Mouse (Mus musculus): ENCODE data around the gene Med27. TPM values are rescaled to one million over a fixed set of nuclear protein-coding genes. Genes with fewer than 3 reads are reported as not detected.

Med27 gene
- polyA plus RNA-seq, 1 experiment = 7.1 TPM

- Histone ChIP-seq H3K4me1 (ENCODE audit: control insufficient read depth, insufficient read depth, low read length) (no peaks in the 10 kb centered on the region), H3K27ac (ENCODE audit: control insufficient read depth, insufficient read depth, low read depth, low read length, poor library complexity) (no peak overlapping the region), H3K4me3 (replicated peaks; ENCODE audit: control insufficient read depth, low read depth, low read length) (no peak overlapping the region)
- WGBS = 77% methylated on average over 8 of the region's 8 CpGs
- TF ChIP-seq CTCF (IDR thresholded peaks at IDR 0.05; ENCODE audit: control insufficient read depth, insufficient read depth, low read length) (no peak), POLR2A (IDR thresholded peaks at IDR 0.05; ENCODE audit: borderline replicate concordance, control insufficient read depth, low read depth, low read length) (no peak)
These were observed 190.7 kb downstream of the Med27 start for GRCm38 (mm10) chr2:29537334-29537733.

GRCm38 (mm10) chr2:29542039-29542438 is 195.4 kb downstream of the Med27 start:
- WGBS = 60% methylated on average over 13 of the region's 13 CpGs
- TF ChIP-seq POLR2A (IDR thresholded peaks at IDR 0.05; ENCODE audit: borderline replicate concordance, control insufficient read depth, low read depth, low read length) (0 out of 2 replicates have a peak, but pooled peaks have one; percentile 9), CTCF (IDR thresholded peaks at IDR 0.05; ENCODE audit: control insufficient read depth, insufficient read depth, low read length) (no peak)
- H3K27ac ChIP-seq (ENCODE audit: control insufficient read depth, insufficient read depth, low read depth, low read length, poor library complexity) = no peak overlapping the region

GRCm38 (mm10) chr2:29546571-29546970 is 200.0 kb downstream of the Med27 start:
- WGBS = 20% methylated on average over 12 of the region's 12 CpGs
- H3K4me1 ChIP-seq (ENCODE audit: control insufficient read depth, insufficient read depth, low read length) = no peaks in the 10 kb centered on the region
- no peak overlapping the region for H3K27ac ChIP-seq (ENCODE audit: control insufficient read depth, insufficient read depth, low read depth, low read length, poor library complexity)
- TF ChIP-seq POLR2A (IDR thresholded peaks at IDR 0.05; ENCODE audit: borderline replicate concordance, control insufficient read depth, low read depth, low read length) (no peak), CTCF (IDR thresholded peaks at IDR 0.05; ENCODE audit: control insufficient read depth, insufficient read depth, low read length) (no peak)
- H3K4me3 ChIP-seq (replicated peaks; ENCODE audit: control insufficient read depth, low read depth, low read length) = no peak overlapping the region

More at GRCm38 (mm10) chr2:29542039-29542438, 195.4 kb downstream of the Med27 start:
- H3K4me1 ChIP-seq (ENCODE audit: control insufficient read depth, insufficient read depth, low read length) = no peaks in the 10 kb centered on the region
- H3K4me3 ChIP-seq (replicated peaks; ENCODE audit: control insufficient read depth, low read depth, low read length) = no peak overlapping the region

GRCm38 (mm10) chr2:29551816-29552585 is 205.4 kb downstream of the Med27 start:
- Histone ChIP-seq H3K4me3 (replicated peaks; ENCODE audit: control insufficient read depth, low read depth, low read length) (no peak overlapping the region), H3K27ac (ENCODE audit: control insufficient read depth, insufficient read depth, low read depth, low read length, poor library complexity) (no peak overlapping the region), H3K4me1 (ENCODE audit: control insufficient read depth, insufficient read depth, low read length) (no peaks in the 10 kb centered on the region)
- TF ChIP-seq CTCF (IDR thresholded peaks at IDR 0.05; ENCODE audit: control insufficient read depth, insufficient read depth, low read length) = no peak
- TF ChIP-seq POLR2A (IDR thresholded peaks at IDR 0.05; ENCODE audit: borderline replicate concordance, control insufficient read depth, low read depth, low read length) = no peak
- 70% methylated on average over 7 of the region's 7 CpGs for WGBS

GRCm38 (mm10) chr2:29553945-29554634 is 207.5 kb downstream of the Med27 start:
- WGBS = 46% methylated on average over 4 of the region's 4 CpGs
- Histone ChIP-seq H3K4me1 (ENCODE audit: control insufficient read depth, insufficient read depth, low read length) (no peaks in the 10 kb centered on the region), H3K4me3 (replicated peaks; ENCODE audit: control insufficient read depth, low read depth, low read length) (no peak overlapping the region), H3K27ac (ENCODE audit: control insufficient read depth, insufficient read depth, low read depth, low read length, poor library complexity) (no peak overlapping the region)
- TF ChIP-seq CTCF (IDR thresholded peaks at IDR 0.05; ENCODE audit: control insufficient read depth, insufficient read depth, low read length) (peak; percentile 40), POLR2A (IDR thresholded peaks at IDR 0.05; ENCODE audit: borderline replicate concordance, control insufficient read depth, low read depth, low read length) (no peak)

- WGBS = 83% methylated on average over 6 of the region's 6 CpGs
- TF ChIP-seq CTCF (IDR thresholded peaks at IDR 0.05; ENCODE audit: control insufficient read depth, insufficient read depth, low read length) (no peak), POLR2A (IDR thresholded peaks at IDR 0.05; ENCODE audit: borderline replicate concordance, control insufficient read depth, low read depth, low read length) (no peak)
- Histone ChIP-seq H3K4me1 (ENCODE audit: control insufficient read depth, insufficient read depth, low read length) (no peaks in the 10 kb centered on the region), H3K4me3 (replicated peaks; ENCODE audit: control insufficient read depth, low read depth, low read length) (no peak overlapping the region), H3K27ac (ENCODE audit: control insufficient read depth, insufficient read depth, low read depth, low read length, poor library complexity) (no peak overlapping the region)
These were observed 211.9 kb downstream of the Med27 start for GRCm38 (mm10) chr2:29558561-29558960.

- TF ChIP-seq CTCF (IDR thresholded peaks at IDR 0.05; ENCODE audit: control insufficient read depth, insufficient read depth, low read length) = no peak
- TF ChIP-seq POLR2A (IDR thresholded peaks at IDR 0.05; ENCODE audit: borderline replicate concordance, control insufficient read depth, low read depth, low read length) = no peak
- 77% methylated on average over 3 of the region's 3 CpGs for WGBS
- H3K4me3 ChIP-seq (replicated peaks; ENCODE audit: control insufficient read depth, low read depth, low read length) = no peak overlapping the region
- H3K27ac ChIP-seq (ENCODE audit: control insufficient read depth, insufficient read depth, low read depth, low read length, poor library complexity) = no peak overlapping the region
- no peaks in the 10 kb centered on the region for H3K4me1 ChIP-seq (ENCODE audit: control insufficient read depth, insufficient read depth, low read length)
These were observed 213.3 kb downstream of the Med27 start for GRCm38 (mm10) chr2:29559955-29560354.

- no peak for TF ChIP-seq CTCF (IDR thresholded peaks at IDR 0.05; ENCODE audit: control insufficient read depth, insufficient read depth, low read length)
- TF ChIP-seq POLR2A (IDR thresholded peaks at IDR 0.05; ENCODE audit: borderline replicate concordance, control insufficient read depth, low read depth, low read length) = no peak
- WGBS = 76% methylated on average over 4 of the region's 4 CpGs
- H3K27ac ChIP-seq (ENCODE audit: control insufficient read depth, insufficient read depth, low read depth, low read length, poor library complexity) = no peak overlapping the region
- H3K4me1 ChIP-seq (ENCODE audit: control insufficient read depth, insufficient read depth, low read length) = no peaks in the 10 kb centered on the region
- no peak overlapping the region for H3K4me3 ChIP-seq (replicated peaks; ENCODE audit: control insufficient read depth, low read depth, low read length)
These were observed 214.8 kb downstream of the Med27 start for GRCm38 (mm10) chr2:29561468-29561867.
